Mouse (Mus musculus) CH12.LX (cell line): Measurements from ENCODE around the gene Jkamp.
A peak's percentile ranks its signal among the peaks of the same experiment; 100 is the strongest.

Experiments used
- CTCF ChIP-seq, 2 experiments: IDR thresholded peaks in 1 of 2; conservative IDR thresholded peaks in 1 of 2; 2 replicates each; pipeline ENCODE4 v1.5.1; 2011 to 2012; ENCODE audit warnings: low read depth in 2 of 2, low read length in 2 of 2, improper control_type of control experiment in 1 of 2, inconsistent platforms in 1 of 2, mild to moderate bottlenecking in 1 of 2, moderate library complexity in 1 of 2
- ELF1 ChIP-seq: IDR thresholded peaks from 2 replicates; pipeline ENCODE4 v1.6.1; 2014; ENCODE audit warnings: low read depth, mild to moderate bottlenecking, inconsistent platforms, low read length, improper control_type of control experiment
- EP300 ChIP-seq: IDR thresholded peaks from 2 replicates; pipeline ENCODE4 v1.6.1; 2011; ENCODE audit warnings: low read length, improper control_type of control experiment
- IRF4 ChIP-seq: IDR thresholded peaks from 2 replicates; pipeline ENCODE4 v1.6.1; 2014; ENCODE audit warnings: low read depth, mild to moderate bottlenecking, inconsistent platforms, low read length, improper control_type of control experiment
- NRF1 ChIP-seq: IDR thresholded peaks from 2 replicates; pipeline ENCODE4 v1.6.1; 2014; ENCODE audit warnings: low read depth, mild to moderate bottlenecking, inconsistent platforms, low read length, improper control_type of control experiment, moderate library complexity
- POLR2A ChIP-seq: IDR thresholded peaks from 2 replicates; pipeline ENCODE4 v1.6.1; 2011; ENCODE audit warnings: low read depth, mild to moderate bottlenecking, improper control_type of control experiment, low read length
- RCOR1 ChIP-seq: conservative IDR thresholded peaks from 2 replicates; pipeline ENCODE4 v1.6.1; 2012; ENCODE audit warnings: low read depth, mild to moderate bottlenecking, inconsistent platforms, low read length, improper control_type of control experiment
- UBTF ChIP-seq: IDR thresholded peaks from 2 replicates; pipeline ENCODE4 v1.6.1; 2012; ENCODE audit warnings: low read depth, mild to moderate bottlenecking, inconsistent platforms, low read length, improper control_type of control experiment, moderate library complexity
- ZKSCAN1 ChIP-seq: IDR thresholded peaks from 2 replicates; pipeline ENCODE4 v1.6.1; 2012; ENCODE audit warnings: low read depth, inconsistent platforms, low read length, improper control_type of control experiment, borderline replicate concordance
- ZMIZ1 ChIP-seq: IDR thresholded peaks from 2 replicates; pipeline ENCODE4 v1.6.1; 2012; ENCODE audit warnings: low read depth, mild to moderate bottlenecking, inconsistent platforms, low read length, improper control_type of control experiment

GRCm38 (mm10) chr12:72037049-72037448, 48.3 kb upstream of the Jkamp start:
- no peak for TF ChIP-seq CTCF (conservative IDR thresholded peaks at IDR 0.05 in 1 of 2, IDR thresholded peaks at IDR 0.05 in 1 of 2; ENCODE audit: low read depth in 2 of 2, low read length in 2 of 2)
- TF ChIP-seq ZMIZ1, result no peak
- TF ChIP-seq IRF4, result no peak
- 0 out of 2 replicates have a peak, but pooled peaks have one; percentile 5 for TF ChIP-seq ELF1
- TF ChIP-seq EP300, result peak; percentile 63; the same call in 1 of the 2 replicates
- no peak for TF ChIP-seq ZKSCAN1
- TF ChIP-seq NRF1, result no peak
- no peak for TF ChIP-seq RCOR1
- no peak for TF ChIP-seq POLR2A
- TF ChIP-seq UBTF, result no peak
